Mouse (Mus musculus): ENCODE results near the gene Pgs1.

- TF ChIP-seq CTCF (IDR thresholded peaks at IDR 0.05) (no peak), EP300 (IDR thresholded peaks at IDR 0.05) (no peak)
Observed at GRCm38 (mm10) chr11:117977694-117978360, 8.3 kb upstream of the Pgs1 start.
